Mouse (Mus musculus) intestine, embryonic 14.5 days (tissue): ENCODE results near the gene Gm29797. TPM values are rescaled to one million over a fixed set of nuclear protein-coding genes. Genes with fewer than 3 reads are reported as not detected.

ENCODE experiments used
- ATAC-seq: fragments of 200-750 bp; cut with Nextera tagmentation; replicated peaks from 2 replicates; pipeline ENCODE4 v1.8.0; 2017; ENCODE audit warnings: low read depth, moderate number of reproducible peaks, moderate TSS enrichment, moderate library complexity; ENCODE audit not compliant: low FRiP score, low TSS enrichment
- DNase-seq: peaks from one replicate; pipeline ENCODE4 v3.0.0-alpha.2; 2018; ENCODE audit warnings: low spot score
- H3K27ac ChIP-seq: fragments of 300-500 bp; sonication (generic); 2 replicates; pipeline ENCODE4 v1.5.1; 2014; ENCODE audit warnings: low read depth, mild to moderate bottlenecking, control low read depth
- H3K27me3 ChIP-seq: fragments of 300-500 bp; sonication (generic); replicated peaks from 2 replicates; pipeline ENCODE4 v1.6.1; 2014; ENCODE audit warnings: low read length, control low read depth; ENCODE audit not compliant: control insufficient read depth, insufficient read depth
- H3K36me3 ChIP-seq: fragments of 300-500 bp; sonication (generic); 2 replicates; pipeline ENCODE4 v1.6.1; 2014; ENCODE audit warnings: low read length, control low read depth; ENCODE audit not compliant: control insufficient read depth, insufficient read depth
- H3K4me1 ChIP-seq: fragments of 300-500 bp; sonication (generic); replicated peaks from 2 replicates; pipeline ENCODE4 v1.6.1; 2014; ENCODE audit warnings: low read length, control low read depth, mixed read lengths; ENCODE audit not compliant: control insufficient read depth, insufficient read depth
- H3K4me2 ChIP-seq: fragments of 300-500 bp; sonication (generic); 2 replicates; pipeline ENCODE4 v1.6.1; 2014; ENCODE audit warnings: low read length
- H3K4me3 ChIP-seq: fragments of 300-500 bp; sonication (generic); 2 replicates; pipeline ENCODE4 v1.5.1; 2014; ENCODE audit warnings: low read depth, low read length, control low read depth, mixed read lengths
- H3K9ac ChIP-seq: fragments of 300-500 bp; sonication (generic); 2 replicates; pipeline ENCODE4 v1.6.1; 2014; ENCODE audit warnings: mild to moderate bottlenecking, low read length
- H3K9me3 ChIP-seq: fragments of 300-500 bp; sonication (generic); 2 replicates; pipeline ENCODE4 v1.6.1; 2016; ENCODE audit warnings: low read length, control low read depth; ENCODE audit not compliant: control insufficient read depth
- WGBS: fragments of 180-500 bp; shearing (Covaris S2); extraction: QIAGEN DNeasy Blood & Tissue Kit; methylation state at CpG from one replicate; pipeline ENCODE4 v1.1.7; 2014; 5-methylcytosine and 5-hydroxymethylcytosine counted together
- polyA plus RNA-seq: library from polyadenylated mRNA; unstranded; fragments of >200 nt; fragmentation: Nextera tagmentation; extraction: Ambion mirVana; gene quantifications from 2 replicates; pipeline ENCODE4 v1.2.1, GENCODE M21; 2014

Gene Gm29797
- polyA plus RNA-seq, 1 experiment from 2014 or later = 2.5 TPM

DNA sequence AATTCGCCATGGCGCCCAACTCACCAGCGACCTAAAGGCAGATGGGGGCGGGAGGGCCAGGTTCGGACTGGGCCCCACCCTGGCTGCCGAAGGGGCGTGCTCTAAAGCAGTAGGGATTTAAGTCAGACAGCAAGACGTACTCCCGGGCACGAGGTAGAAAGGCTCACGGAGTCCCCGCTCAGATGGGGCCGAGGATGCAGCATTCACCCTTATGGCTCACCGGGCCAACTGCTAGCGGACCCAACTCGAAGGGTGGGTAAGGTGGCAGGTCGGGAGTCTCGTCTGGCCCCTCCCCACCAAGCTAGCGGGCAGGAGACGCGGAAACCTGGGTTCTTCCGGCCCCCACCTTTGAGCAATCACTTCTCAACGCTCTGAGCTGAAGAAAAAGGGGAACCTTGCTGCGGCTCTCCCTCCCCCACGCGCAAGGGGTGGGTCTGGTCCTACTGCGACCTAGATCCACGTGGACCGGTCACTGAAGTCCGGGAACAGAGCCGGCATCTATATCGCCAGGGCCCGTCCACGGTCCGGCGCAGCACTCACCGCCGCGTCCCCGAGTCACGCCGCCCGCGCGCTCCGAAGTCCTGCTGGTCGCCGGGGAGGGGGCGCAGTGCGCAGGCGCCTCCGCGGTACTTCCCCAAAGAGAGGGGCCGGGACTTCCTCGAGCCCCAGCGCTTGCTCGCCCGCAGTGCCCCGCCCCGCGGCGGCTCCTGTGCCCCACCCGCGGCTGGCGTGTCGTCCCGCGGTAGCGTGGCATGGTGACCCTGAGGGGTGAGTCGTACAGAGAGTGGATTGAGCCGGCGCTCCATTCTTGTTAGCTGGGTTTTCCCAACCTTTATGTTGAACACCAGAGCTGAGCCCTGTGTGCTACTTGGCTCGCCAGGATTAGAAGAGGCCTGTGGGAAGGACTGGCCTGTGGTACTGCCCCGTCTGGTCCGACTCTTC is 36.8 kb downstream of the Gm29797 start, which contains the start of gene Rgs19:
TSS of gene Rgs19 (minus strand) at position 639 of the 942 bp plus-strand sequence.
- Histone ChIP-seq H3K27ac (0 out of 2 replicates have a peak within 1 kb of the TSS, but pooled peaks have one; percentile 38), H3K9ac (peak within 1 kb of the TSS; percentile 69), H3K4me3 (peak within 1 kb of the TSS; percentile 52), H3K4me2 (peak within 1 kb of the TSS; percentile 98), H3K9me3 (no peaks in the 10 kb centered on the region), H3K4me1 (peaks cover 6% of the 10 kb centered on the region; the same call in 1 of the 2 replicates), H3K27me3 (no peaks in the 10 kb centered on the region), H3K36me3 (peaks cover 11% of the 10 kb centered on the region)
- WGBS = under 1% methylated on average over 72 of the region's 75 CpGs
- DNase-seq (peak; percentile 83), ATAC-seq (peak; percentile 79)

DNA sequence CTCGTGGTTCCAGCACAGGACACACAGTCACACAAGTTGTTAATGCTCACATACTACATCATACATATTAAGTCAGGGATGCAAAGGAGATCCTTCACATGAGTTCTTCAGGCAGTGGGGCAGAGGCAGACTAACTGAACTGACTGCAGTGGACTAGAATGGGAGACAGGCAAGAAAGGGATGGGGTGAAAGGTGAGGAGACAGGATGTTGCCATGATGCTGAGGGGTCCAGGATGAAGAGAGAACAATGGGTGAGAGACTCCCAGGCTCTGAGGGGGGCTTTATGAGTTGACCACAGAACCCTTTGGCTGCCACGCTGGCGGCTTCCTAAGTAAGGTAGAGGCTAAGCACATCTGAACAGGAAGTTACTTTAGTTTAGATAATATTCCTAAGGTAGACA is 37.7 kb downstream of the Gm29797 start:
- Histone ChIP-seq H3K27me3 (no peaks in the 10 kb centered on the region), H3K4me3 (no peak overlapping the region), H3K27ac (no peak overlapping the region), H3K4me1 (peaks cover 6% of the 10 kb centered on the region; the same call in 1 of the 2 replicates), H3K4me2 (peak overlapping the region; percentile 98), H3K9ac (no peak overlapping the region; the same call in 1 of the 2 replicates), H3K36me3 (peaks cover 2% of the 10 kb centered on the region), H3K9me3 (no peaks in the 10 kb centered on the region)
- 91% methylated on average over 3 of the region's 3 CpGs for WGBS
- no peak for ATAC-seq
- DNase-seq = no peak

DNA sequence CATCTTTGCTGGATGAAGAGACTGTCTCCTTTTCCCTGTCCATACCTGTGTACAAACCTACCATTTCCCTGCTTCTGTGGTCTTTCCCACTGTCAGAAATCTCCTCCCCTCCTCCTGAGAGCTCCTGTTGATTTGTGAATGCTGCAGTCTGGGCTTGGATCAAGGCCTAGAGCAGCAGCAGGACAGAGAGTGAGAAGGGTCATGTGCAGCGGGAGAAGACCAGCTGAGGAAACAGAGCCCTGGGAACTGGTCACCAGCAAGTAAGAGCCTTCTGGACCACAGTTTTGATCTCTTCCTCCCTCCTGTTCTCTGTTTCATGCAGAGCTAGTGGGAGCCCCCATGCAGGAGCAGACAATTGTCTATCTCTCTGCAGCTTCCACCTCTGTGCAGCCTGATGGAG is 38.9 kb downstream of the Gm29797 start:
- H3K4me2 ChIP-seq = no peak overlapping the region
- H3K27ac ChIP-seq = no peak overlapping the region
- no peaks in the 10 kb centered on the region for H3K27me3 ChIP-seq
- 86% methylated on average over 1 of the region's 1 CpGs for WGBS
- DNase-seq = no peak
- no peak overlapping the region for H3K4me3 ChIP-seq
- no peaks in the 10 kb centered on the region for H3K9me3 ChIP-seq
- peaks cover 6% of the 10 kb centered on the region; the same call in 1 of the 2 replicates for H3K4me1 ChIP-seq
- ATAC-seq = no peak
- H3K9ac ChIP-seq = no peak overlapping the region
- H3K36me3 ChIP-seq = no peaks in the 10 kb centered on the region

DNA sequence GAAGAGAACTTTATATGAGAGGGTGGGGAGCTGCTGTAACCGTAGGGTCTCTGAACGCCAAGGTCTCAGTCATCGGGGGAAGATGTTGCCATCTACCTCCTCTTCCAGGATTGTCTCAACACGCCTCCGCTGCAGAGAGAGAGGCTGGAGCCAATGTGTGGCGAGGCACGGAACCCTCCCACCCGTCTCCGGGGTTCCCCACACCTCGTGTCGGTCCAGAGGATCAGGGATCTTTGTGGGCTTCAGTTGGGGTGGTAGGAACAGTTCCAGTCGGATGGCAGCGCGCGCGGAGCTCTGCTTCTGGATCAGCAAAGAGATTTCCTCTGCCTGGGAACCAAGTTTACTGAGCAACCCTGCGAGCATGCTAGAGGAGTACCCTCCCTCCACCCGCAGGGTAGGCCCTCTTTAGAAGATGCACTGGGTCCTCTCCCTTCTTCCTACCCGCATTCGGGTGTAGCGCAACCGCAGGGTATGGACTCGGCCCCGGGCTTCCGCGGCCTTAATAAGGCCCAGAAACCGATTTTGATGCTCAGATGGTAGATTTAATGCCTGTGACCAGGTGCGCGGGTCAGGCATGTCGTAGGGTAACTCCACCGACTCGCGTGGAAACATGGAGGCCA is 40.1 kb downstream of the Gm29797 start:
- Histone ChIP-seq H3K9me3 (no peaks in the 10 kb centered on the region), H3K9ac (no peak overlapping the region), H3K27ac (no peak overlapping the region), H3K4me1 (peaks cover 6% of the 10 kb centered on the region; the same call in 1 of the 2 replicates), H3K36me3 (no peaks in the 10 kb centered on the region), H3K27me3 (no peaks in the 10 kb centered on the region), H3K4me2 (no peak overlapping the region), H3K4me3 (no peak overlapping the region)
- ATAC-seq = no peak
- DNase-seq = no peak
- WGBS = 68% methylated on average over 33 of the region's 33 CpGs

DNA sequence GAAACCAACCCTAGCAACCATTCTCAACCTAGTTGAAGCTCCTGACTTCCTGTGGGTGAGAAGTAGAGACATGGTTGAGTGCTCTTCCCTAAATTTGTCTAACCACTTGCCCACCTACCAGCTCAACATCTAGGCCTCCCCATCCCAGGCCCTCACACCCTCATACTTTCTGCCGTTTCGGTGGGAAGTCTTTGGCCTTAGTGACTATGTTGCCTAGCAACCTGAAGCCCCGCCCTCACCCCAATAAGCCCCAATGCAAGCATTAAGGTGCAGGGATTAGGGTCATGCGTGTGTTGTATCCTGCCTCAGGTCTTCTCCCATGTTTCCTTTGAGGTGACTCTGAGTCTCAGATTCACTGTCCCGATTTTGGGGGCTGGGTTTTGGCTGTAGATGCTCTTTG is 41.4 kb downstream of the Gm29797 start, which contains the start of gene Lkaaear1:
TSS of gene Lkaaear1 (minus strand) at position 202 of the 400 bp plus-strand sequence.
- Histone ChIP-seq H3K4me3 (no peak within 1 kb of the TSS), H3K9me3 (no peaks in the 10 kb centered on the region), H3K9ac (no peak within 1 kb of the TSS), H3K36me3 (no peaks in the 10 kb centered on the region), H3K4me2 (no peak within 1 kb of the TSS), H3K27me3 (no peaks in the 10 kb centered on the region), H3K4me1 (no peaks in the 10 kb centered on the region; the same call in 1 of the 2 replicates), H3K27ac (no peak within 1 kb of the TSS)
- DNase-seq = no peak
- ATAC-seq = no peak
- 50% methylated on average over 5 of the region's 5 CpGs for WGBS

DNA sequence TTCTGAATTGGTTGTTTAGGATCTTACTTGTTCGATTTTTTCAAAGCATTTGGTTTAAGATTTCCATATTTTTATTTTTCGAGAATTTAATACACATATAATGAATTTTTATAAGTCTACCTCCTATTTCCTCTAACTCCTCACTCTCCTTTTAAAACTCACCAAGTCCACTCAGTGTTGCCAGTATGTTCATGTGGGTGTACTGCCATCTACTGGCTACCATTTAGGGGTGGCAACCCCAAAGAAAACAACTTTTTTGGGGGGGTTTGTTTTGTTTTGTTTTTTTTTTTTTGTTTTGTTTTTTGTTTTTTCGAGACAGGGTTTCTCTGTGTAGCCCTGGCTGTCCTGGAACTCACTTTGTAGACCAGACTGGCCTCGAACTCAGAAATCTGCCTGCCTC is 49.8 kb downstream of the Gm29797 start:
- DNase-seq (no peak), ATAC-seq (no peak)
- no peak overlapping the region for H3K4me3 ChIP-seq
- H3K9ac ChIP-seq = no peak overlapping the region
- H3K27me3 ChIP-seq = no peaks in the 10 kb centered on the region
- WGBS = 36% methylated on average over 4 of the region's 4 CpGs
- no peaks in the 10 kb centered on the region for H3K9me3 ChIP-seq
- H3K4me2 ChIP-seq = no peak overlapping the region
- no peak overlapping the region for H3K27ac ChIP-seq
- no peaks in the 10 kb centered on the region for H3K36me3 ChIP-seq
- no peaks in the 10 kb centered on the region for H3K4me1 ChIP-seq

Other genes starting within 250 kb of the Gm29797 start
- gene Zbtb46, start 197.6 kb upstream of the Gm29797 start, polyA plus RNA-seq = 9.1 and 11.1 TPM in 2 replicates
- gene Abhd16b, start 163.8 kb upstream of the Gm29797 start, polyA plus RNA-seq = 0.14 and 0.36 TPM in 2 replicates
- gene Tpd52l2, start 159.9 kb upstream of the Gm29797 start, polyA plus RNA-seq = 152 and 172 TPM in 2 replicates
- gene Dnajc5, start 136.5 kb upstream of the Gm29797 start, polyA plus RNA-seq = 79.4 and 79.8 TPM in 2 replicates
- gene Uckl1, start 72.1 kb upstream of the Gm29797 start, polyA plus RNA-seq = 62.8 and 65.1 TPM in 2 replicates
- gene Prpf6, start 65.2 kb upstream of the Gm29797 start, polyA plus RNA-seq = 53.6 and 59.9 TPM in 2 replicates
- 35.0 TPM in 2 replicates for gene Zfp512b, start 64.2 kb upstream of the Gm29797 start, polyA plus RNA-seq
- gene Samd10, start 57.8 kb upstream of the Gm29797 start, polyA plus RNA-seq = 25.4 and 26.4 TPM in 2 replicates
- gene Sox18, start 14.6 kb downstream of the Gm29797 start, polyA plus RNA-seq = 25.5 and 30.5 TPM in 2 replicates
- 24.7 and 25.3 TPM in 2 replicates for gene Tcea2, start 23.3 kb downstream of the Gm29797 start, polyA plus RNA-seq
- 64.2 and 68.9 TPM in 2 replicates for gene Rgs19, start 36.9 kb downstream of the Gm29797 start, polyA plus RNA-seq
- gene Lkaaear1, start 41.4 kb downstream of the Gm29797 start, polyA plus RNA-seq = not detected in 2 replicates
- gene Oprl1, start 58.0 kb downstream of the Gm29797 start, polyA plus RNA-seq = 1.8 and 2.8 TPM in 2 replicates
- gene Myt1, start 106.3 kb downstream of the Gm29797 start, polyA plus RNA-seq = 4.1 and 4.3 TPM in 2 replicates
- gene Pcmtd2, start 180.8 kb downstream of the Gm29797 start, polyA plus RNA-seq = 29.7 and 31.9 TPM in 2 replicates
- 84.2 and 88.2 TPM in 2 replicates for gene Polr3k, start 207.3 kb downstream of the Gm29797 start, polyA plus RNA-seq